Mouse (Mus musculus): Measurements from ENCODE around the gene Spsb2.
A peak's percentile ranks its signal among the peaks of the same experiment; 100 is the strongest.

The Spsb2 gene

DNA sequence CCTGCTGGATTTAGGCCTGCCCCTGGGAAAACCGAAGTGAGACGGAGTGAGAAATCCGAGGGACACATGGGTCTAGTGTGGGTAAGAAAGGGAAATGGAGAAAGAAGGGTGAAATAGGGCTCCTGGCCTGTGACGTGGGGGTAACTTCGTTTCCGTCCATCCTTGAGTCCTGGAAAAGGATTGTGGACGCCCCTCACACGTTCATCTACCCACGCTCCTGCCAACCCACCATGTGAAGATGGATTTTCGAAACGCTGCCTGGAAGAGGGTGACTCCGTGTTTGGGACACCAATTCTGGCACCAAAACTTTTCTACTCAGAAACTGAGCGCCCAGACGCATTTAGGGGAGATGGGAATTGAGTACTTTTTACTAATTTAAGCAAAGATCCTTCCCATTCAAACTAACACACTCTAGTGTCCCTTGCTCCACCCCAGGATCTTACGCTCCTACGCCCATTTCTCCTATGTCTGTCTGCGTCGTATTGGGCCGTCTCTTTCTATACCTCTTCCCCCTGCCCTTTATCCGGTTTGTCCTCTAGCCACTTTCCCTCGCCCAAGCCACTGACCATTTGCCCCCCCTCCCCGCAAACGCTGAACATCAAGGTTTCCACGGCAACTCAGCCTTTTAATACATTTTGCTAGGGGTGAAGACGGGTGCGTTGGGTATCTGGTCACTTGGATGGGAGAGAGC is 49.5 kb downstream of the Spsb2 start:
- DNase-seq (ENCODE audit: low read depth, low spot score), result no peak

DNA sequence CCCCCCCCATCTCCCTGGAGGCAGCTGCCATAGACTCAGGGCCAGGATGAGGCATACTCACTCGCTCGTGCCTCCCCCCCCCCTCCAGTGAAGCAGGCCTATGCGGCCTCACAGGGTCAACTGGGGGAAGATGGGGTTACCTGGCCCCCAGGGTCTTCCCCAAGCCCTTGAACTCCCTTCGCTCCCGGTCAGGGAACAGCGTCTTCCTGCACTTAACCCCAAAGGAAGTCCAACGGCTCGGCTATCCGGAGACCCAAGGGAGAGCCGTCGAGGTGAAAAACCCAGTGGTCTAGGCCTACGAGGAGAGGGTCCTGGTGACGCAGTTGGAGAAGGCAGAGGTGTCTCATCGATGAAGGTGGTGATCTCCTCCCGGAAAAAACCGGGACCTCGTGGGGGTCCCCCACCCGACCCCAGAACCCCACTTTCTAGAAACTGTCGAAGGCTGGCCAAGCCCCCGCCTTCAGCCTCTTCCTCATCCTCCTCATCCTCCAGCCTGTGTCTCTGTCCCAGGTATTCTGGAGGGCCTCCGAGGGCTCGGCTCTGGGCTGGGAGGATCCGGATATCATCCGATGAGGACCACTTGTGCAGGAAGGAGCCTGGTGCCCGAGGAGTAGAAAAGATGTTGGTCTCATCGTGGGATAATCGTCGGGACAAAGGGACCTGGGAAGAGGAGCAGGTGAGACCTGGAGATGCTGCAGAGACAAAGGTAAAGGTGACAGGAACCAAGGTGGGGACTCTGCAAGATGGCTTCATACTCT is 50.3 kb downstream of the Spsb2 start:
- no peak for DNase-seq (ENCODE audit: low read depth, low spot score)

DNA sequence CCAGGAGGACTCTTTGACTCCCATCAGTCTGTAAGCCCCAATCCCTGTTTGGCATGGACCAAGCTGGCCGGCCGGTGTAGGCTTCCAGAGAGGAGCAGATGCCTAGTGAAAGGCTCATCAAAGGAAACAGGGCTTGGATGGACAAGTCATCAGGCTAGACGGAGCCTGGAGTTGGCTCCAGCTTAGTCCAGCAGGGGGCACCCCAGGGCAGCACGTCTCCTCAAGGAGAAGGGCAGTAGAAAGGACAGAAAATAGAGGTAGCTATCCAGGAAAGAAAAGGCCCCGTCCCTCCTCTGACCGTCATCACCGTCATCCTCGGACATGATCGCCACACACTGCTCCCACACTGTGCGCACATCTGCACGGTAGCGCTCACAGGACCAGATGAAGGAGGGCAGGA is 51.3 kb downstream of the Spsb2 start:
- DNase-seq (ENCODE audit: low read depth, low spot score), result peak; percentile 90

All from CD4-positive, CD25-positive, alpha-beta regulatory T cell, adult 2 months (primary cell).